Mouse (Mus musculus) cerebellum, adult 18-20 months (tissue): ENCODE data around the gene Trim41.

ENCODE experiments used
- DNase-seq, 2 experiments: peaks; one replicate each; pipeline ENCODE4 v3.0.0; 2021

Trim41 gene

GRCm38 (mm10) chr11:48788311-48789089, 28.7 kb downstream of the Trim41 start:
- DNase-seq = peak; percentile 87 to 88

- peak in 1 of 2 experiments; percentile 33 for DNase-seq
Observed at GRCm38 (mm10) chr11:48787455-48788211, 29.5 kb downstream of the Trim41 start.

- DNase-seq = no peak
Observed at GRCm38 (mm10) chr11:48782243-48782642, 34.9 kb downstream of the Trim41 start.

- DNase-seq = peak in 1 of 2 experiments; percentile 32
Observed at GRCm38 (mm10) chr11:48779450-48779849, 37.7 kb downstream of the Trim41 start.

GRCm38 (mm10) chr11:48777303-48777702, 39.9 kb downstream of the Trim41 start:
- DNase-seq = no peak

- no peak for DNase-seq
Observed at GRCm38 (mm10) chr11:48776664-48777063, 40.5 kb downstream of the Trim41 start.

- DNase-seq = peak; percentile 47 to 52
Observed at GRCm38 (mm10) chr11:48775483-48775882, 41.7 kb downstream of the Trim41 start.

- peak; percentile 51 to 57 for DNase-seq
Observed at GRCm38 (mm10) chr11:48774443-48775298, 42.5 kb downstream of the Trim41 start.

GRCm38 (mm10) chr11:48771691-48772090, 45.5 kb downstream of the Trim41 start:
- peak in 1 of 2 experiments; percentile 8 for DNase-seq

GRCm38 (mm10) chr11:48767195-48767876, 49.8 kb downstream of the Trim41 start:
- no peak for DNase-seq

GRCm38 (mm10) chr11:48764119-48764518, 53.0 kb downstream of the Trim41 start:
- DNase-seq = no peak

GRCm38 (mm10) chr11:48759021-48759420, 58.1 kb downstream of the Trim41 start:
- no peak for DNase-seq
